Mouse (Mus musculus): ENCODE measurements around the gene Gli2.

Gli2 gene

DNA sequence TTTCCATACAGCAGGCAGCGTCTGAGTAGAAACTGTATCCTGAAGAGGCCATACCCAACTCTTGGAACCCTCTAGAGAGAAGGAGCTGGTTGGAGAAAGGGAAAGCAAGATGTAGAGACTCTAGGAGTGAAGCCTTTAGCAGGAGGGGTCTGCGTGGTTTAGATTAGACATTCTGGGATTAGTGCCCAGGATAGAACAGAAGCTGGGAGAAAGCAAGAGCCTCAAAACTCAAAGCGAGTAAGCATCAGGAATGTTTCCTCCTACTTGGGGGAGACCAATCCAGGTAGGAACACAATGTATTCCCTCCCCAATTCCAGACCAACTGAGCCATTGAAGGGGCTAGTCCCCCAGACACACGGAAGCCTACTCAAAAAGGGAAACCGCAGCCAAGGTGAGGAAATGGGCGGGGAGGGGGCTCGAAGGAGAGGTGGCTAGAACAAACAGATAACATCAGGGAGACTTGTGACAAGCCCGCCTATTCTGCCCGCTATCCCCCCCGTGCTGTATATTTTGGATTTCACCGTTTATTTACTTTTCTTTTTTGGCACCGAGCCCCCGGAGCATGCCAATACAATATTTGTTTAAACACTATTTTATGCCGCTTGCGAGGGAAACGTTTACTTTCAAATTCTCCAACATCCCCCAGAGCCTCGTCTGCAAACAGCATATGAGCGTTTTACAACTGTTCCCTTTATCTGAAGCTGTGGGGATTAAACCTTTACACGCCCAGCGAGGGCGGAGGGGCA, 2.1 kb downstream of the Gli2 start:
- DNase-seq (ENCODE audit: low spot score in 2 of 2), result no peak

DNA sequence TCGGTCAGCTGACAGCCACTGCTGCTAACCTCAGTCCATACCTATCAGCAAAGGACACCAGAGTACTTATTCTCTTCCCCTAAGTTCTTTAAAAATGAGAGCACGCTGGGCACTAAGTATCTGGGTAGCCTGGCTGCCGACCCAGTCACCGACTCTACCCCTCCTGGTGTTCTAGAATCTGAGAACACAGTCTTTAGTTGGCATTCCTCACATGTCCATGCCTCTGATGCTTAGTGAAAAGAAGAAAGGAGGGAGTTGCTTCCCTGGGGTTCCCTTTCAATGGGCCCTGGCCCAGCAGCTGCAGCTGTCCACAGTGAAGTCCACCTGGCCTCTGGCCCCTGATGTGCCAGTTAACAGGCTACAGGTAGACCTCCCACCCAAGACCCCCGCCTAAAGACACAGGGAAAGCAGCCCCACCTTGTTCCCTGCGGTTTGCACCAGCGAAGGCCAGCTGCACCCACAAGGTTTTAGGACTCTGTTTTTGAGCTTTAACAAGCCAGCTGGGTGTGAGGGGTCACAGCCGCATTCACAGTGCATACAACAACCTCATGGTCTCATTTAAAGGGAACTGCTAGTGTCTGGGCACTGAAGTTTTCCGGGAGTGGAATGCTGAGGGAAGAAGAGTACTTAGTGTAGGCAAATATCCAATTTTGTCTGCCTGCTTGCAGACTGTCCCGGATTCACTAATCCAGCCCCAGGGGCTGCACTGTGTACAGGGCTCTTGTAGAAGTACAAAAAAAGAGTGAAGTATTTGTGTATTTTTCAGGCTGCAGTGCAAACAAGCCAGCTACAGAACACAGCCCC, 3.4 kb downstream of the Gli2 start:
- peak; percentile 31 to 43 for DNase-seq (ENCODE audit: low spot score in 2 of 2)

DNA sequence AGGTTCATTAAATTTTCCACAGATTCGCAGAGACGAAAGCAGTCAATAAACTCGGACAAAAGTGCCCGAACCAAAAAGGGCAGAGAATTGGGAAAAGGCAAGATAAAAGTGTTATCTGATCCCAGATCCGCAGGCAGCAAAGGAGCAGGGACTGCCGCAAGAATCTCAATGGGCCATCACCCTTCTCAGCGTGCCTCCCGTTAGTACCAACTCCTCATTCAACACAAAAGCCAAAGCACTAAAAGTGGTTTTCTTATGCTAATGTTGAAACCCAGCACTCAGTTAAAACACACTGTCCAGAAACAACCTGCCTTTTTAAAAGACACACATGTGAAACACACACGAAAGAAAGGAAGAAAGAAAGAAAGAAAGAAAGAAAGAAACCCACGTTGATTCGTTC, 4.4 kb downstream of the Gli2 start:
- DNase-seq (ENCODE audit: low spot score in 2 of 2), result no peak

DNA sequence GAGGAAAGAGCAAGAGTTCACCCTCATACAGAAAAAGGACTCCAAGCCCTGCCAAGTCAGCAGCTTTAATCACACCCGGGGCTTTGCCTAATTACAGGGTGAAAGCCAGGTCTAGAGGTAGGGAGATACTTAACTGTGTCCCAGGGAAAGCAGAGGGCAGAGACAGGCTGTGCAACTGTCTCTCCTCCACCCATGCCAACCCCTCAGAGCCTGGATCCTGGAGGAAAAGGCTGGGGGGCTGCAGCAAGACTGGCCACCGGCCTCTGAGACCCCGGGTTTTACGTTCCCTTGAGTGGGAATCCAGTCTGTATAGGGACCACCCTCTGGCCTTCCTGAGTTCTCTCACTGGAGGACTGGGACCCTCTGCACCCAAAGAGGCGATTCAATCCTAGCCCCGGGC, 4.9 kb downstream of the Gli2 start:
- no peak for DNase-seq (ENCODE audit: low spot score in 2 of 2)

DNA sequence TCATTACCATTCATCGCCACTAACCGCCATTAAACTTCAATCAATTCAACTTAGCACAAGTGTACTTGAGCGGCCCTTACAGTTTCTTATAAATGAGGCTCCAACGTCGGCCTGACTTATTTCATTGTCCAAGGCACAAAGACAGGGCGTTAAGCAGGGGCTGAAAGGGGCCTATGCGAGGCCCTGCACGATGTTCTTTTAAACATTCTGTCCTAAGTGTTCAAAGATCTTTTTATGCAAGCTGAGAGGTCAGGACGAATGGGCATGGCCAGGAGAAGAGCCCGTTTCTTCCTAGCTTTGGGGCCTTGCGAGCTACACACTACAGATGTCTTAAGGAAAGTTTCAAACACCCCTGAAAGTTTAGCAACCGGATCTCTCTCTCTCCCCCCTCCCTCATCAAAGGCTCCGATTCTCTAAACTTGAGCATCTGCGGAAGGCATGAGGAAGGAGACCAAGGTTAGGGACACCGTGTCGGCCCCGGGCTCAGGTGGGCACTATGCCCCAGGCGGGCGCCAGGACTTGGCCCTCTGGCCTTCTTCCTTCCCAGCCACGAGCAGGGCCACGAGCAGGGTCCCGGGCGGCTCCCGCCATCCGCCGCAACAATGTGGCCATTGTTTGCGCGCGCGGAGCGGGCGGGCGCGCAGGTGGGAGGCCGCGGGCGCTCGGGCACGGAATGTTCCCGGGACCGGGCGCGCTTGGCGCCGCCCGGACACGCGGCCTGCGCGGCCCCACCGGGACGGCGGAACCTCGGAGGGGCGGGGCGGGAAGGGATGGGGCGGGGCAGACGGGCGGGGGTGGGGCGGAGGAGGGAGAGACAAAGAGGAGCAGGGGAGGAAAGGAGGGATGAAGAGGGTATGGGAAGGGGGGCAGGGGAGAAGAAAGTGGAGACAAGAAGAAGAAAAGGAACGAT, 5.7 kb downstream of the Gli2 start:
- peak in 1 of 2 experiments; percentile 42 for DNase-seq (ENCODE audit: low spot score in 2 of 2)

DNA sequence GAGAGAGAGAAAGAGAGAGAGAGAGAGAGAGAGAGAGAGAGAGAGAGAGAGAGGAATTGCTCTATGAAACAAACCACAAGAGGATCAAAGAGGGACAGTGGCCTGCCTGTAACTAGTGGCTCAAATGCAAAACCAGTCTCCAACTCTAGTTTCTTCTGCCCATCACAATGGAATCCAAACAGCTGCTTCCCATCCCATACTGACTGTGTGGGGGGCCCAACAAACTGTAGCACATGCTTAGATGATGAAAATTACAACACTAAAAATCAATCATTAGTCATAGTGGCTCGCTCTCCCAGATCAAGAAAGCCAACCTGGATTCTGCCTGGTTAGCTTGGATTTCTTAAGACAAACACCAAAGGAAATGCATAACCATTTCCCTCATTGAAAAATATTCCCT, 15.0 kb downstream of the Gli2 start:
- no peak for DNase-seq (ENCODE audit: low spot score in 2 of 2)

DNA sequence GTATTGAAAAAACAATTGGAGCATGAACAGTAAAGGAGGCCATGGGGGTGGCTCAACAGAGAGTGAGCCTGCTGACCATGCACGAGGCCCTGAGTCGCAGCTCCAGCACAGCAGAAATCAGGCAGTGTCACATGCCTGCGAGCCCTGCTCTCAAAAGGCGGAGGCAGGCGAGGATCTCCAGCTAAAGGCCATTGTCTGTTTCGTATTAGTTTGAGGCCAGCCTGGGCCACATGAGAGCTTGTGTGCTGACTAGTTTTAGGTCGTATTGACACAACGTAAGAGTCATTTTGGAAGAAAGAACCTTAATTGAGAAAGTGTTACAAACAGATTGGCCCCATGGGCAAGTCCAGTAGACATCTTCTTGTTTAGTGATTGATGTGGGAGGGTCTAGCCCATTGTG, 17.5 kb downstream of the Gli2 start:
- no peak for DNase-seq (ENCODE audit: low spot score in 2 of 2)

DNA sequence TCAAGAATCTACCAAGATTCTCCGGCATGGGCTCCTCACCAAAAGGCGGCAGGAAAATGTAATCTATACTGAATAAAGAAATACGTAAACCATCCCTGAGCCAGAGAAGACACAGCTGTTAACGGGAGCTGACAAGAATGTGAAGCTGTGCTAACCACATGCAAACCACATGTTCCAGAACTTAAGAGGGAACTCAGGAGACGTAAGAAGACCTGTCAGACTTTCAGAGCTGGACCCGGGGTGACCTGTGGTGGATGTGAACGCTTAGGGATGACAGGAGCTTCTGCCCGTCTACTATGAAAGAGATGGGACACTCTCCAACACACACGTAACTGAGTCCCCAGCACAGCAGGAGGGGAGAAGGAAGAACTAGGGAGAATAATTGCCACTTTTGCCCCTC, 18.1 kb downstream of the Gli2 start:
- no peak for DNase-seq (ENCODE audit: low spot score in 2 of 2)

DNA sequence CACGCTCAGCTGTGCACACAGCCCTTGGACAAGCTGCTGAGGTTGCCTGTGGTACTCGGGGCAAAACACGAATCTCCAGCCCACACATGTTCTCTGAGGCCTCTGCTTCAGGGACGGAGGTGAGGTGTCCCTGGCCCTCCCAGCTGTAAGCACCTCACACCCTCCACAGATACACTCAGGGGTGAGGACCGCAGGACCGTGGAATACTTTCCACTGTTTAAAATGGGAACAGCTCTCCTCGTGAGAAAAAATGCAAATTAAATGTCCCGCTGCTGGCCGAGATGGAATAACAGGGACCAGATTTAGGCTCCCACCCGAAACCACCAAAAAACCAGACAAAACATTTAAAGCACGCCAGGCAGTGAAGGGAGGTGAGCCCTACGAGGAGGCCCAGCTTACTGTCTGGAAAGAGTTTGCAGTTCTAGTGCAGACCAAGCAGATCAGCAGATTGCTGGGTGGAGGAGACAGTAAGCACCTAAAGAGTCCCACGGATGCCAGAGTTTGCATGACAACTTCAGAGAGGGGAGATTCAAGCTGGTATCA, 19.2 kb downstream of the Gli2 start:
- no peak for DNase-seq (ENCODE audit: low spot score in 2 of 2)

DNA sequence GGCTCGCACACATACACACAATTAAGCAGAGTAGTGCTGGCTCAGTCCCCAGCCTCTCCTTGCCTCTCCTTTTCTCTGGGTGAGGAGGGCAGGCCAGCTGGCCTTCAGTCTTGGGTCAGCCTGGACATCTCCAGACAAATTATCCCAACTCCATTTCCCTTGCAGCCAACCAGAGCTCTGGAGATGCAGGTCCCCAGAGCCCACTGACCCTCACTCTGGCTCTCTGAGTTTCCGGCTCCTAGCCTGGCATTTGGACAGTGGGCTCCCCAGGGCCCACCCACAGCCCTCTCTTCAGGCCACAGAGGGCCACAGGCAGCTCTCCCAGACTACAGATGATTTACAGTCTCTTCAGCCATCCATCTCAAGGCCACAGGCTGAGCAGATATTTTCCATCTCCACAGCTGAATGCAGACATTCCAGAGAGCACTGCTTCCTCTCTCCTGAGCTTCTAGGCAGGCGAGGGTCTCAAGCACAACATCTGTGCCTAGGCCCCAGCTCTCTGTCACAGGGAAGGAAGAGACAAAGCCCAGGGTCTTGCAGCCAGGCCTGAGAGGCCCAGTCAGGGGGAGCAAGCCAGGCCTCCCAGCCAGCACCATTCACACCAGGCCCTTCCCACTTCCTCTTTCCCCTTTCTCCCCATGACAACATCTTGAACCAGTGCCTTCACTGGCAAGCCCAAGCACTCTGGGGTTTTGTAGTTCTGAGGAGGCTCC, 19.8 kb downstream of the Gli2 start:
- DNase-seq (ENCODE audit: low spot score in 2 of 2), result peak; percentile 76 to 84

DNA sequence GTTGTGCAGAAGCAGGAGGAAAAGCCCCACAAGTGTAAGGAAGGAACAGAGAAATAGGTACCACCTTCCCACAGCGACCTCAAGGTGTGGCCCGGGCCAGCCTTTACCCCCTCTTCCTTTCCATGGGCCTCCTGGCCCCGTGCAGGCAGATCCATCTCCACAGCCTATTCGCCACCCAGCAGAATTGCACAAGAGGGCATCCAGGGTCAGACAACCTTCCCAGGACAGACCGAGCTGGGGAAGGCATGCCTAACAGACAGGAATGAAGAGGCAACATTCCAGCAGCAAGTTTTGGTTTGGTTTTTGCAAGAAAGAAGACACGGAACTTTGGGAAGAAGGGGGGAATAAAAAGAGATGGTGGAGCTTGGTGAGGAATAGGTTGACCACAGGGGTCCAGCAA, 22.2 kb downstream of the Gli2 start:
- no peak for DNase-seq (ENCODE audit: low spot score in 2 of 2)

DNA sequence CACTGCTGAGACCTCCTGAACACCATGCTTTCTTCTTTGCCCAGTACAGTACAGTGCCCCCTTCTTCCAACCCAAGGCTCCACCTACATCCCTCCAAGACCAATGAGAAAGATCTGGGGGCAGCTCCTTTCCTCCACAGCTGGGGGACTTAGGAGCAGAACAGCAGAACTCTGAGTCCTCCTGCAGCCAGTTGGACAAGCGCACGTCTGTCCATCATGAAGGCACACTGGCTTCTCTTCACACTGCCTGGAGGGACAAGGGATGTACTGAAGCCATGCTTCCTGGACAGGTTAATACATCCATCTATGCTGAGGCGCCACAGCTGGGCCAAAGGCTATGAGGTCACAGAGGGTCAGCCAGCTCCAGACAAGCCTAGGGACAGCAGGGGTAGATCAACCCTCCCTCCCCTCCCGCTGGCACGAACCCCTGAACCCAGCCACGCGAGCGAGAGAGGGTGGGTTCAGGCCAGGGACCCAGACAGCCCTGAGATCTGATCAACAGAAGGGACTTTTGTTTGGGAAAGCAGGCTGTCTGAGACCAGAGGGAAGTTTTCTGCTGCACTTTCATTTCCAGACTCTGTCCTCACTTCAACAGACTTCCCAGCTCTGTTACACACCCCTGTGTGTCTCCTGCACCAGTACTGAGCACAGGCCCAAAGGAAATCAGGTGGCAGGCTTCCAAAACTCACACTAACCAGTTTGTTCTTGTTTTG, 27.6 kb downstream of the Gli2 start:
- DNase-seq (ENCODE audit: low spot score in 2 of 2), result no peak

DNA sequence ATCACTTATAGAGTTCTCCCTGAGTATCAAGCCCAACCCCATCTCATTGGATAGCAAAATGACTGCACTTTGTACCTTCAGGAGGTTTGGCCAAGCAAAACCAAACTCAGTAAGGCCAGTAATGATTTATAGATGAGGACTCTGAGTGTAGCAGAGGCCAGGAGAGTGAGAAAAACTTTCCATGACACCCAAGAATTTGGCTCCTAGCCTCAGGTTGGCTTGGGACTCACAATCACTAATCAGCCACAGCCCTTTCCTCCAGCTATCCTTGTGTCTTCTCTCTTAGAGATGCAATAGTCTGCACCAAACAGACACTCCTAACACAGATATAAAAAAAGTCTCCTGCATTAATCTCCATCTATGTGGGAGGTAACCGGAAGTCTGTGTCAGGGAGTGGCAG, 31.1 kb downstream of the Gli2 start:
- no peak for DNase-seq (ENCODE audit: low spot score in 2 of 2)

DNA sequence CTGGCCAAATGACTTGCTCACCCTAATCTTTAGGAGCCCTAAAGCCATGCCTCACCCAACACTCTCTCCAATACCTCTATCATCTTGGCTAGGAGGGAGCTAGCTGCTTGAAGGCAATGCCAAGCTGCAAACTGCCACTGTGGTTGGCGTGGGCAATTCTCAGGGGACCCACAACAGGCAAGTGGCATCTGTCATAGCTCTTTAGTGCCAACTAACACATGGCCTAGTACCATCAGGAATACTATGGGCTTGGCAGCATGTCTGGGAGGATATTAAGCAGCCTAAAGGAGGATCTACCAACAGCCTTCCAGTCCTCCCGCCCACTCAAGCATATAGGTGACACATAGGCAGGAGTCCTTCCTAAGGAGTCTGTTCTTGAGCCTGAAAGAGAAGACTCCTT, 33.3 kb downstream of the Gli2 start:
- no peak for DNase-seq (ENCODE audit: low spot score in 2 of 2)

DNA sequence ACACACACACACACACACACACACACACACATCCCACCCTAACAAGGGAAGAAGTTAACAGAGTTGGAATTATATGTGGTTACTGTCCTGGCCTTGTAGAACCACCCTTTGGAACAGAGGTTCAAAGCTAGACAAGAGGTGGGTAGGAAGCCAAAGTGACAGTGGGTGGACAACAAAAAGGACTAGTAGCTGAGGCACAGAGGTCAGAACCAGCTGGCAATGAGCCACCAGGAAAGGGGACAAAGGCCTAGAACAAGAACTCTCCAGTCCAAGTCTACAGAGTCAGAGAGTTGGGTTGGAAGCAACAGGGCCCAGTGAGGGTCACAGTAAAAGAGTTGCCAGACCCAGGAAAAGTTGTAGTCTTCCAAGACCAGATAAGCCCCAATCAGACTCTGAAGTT, 34.4 kb downstream of the Gli2 start:
- no peak for DNase-seq (ENCODE audit: low spot score in 2 of 2)

DNA sequence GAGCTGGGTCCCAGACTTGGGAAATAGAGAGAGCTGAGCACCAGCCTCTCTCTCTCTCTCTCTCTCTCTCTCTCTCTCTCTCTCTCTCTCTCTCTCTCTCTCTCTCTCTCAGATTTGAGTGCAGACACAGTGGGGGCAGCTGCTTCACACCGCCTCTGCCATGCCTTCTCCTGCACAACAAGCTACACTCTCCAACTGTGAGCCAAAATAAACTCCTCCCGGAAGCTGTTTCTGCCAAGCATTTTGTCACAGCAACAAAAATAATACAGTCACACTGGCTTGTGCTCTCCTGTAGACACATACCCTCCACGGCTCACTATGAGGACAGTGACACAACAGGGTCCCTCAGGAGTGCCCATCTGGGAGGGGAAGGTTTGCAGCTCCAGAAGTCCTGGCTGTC, 36.6 kb downstream of the Gli2 start:
- DNase-seq (ENCODE audit: low spot score in 2 of 2), result peak; percentile 46 to 62

DNA sequence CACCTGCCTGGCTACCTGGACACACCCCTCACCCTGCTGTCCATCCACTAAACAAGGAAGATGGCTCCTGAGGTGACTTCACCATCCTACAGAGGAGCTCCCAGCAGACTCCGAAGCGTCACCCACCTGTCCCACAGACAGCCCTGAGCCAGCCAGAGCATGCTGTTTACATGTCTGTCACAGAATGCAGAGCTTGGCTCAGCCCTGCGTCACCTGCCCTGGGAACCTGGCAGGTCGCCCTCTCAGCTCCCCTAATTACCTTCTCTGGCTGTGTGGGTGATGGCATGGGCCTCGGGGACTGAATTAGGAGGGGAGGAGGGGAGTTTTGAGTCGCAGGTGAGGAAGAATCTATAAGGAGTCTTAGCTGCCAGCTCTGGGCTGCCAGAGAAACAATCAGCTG, 38.3 kb downstream of the Gli2 start:
- no peak for DNase-seq (ENCODE audit: low spot score in 2 of 2)

DNA sequence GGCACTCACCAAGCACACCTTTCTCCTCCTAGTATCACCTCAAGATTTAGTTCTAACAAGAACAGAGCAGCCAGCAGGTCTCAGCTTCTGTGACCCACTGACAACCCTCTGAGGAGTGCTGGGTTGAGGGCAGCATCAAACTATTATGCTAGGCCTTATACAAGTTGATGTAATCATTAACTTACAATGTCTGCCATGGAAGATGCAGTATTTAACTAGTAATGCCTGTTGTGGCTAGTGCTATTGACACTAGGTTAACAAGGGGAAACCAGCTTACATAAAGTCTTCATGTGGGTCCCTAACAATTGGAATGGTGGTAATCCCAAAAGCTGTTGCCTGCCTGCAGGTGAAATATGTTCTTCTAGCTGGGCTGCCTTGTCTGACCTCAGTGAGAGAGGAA, 44.5 kb downstream of the Gli2 start:
- no peak for DNase-seq (ENCODE audit: low spot score in 2 of 2)

DNA sequence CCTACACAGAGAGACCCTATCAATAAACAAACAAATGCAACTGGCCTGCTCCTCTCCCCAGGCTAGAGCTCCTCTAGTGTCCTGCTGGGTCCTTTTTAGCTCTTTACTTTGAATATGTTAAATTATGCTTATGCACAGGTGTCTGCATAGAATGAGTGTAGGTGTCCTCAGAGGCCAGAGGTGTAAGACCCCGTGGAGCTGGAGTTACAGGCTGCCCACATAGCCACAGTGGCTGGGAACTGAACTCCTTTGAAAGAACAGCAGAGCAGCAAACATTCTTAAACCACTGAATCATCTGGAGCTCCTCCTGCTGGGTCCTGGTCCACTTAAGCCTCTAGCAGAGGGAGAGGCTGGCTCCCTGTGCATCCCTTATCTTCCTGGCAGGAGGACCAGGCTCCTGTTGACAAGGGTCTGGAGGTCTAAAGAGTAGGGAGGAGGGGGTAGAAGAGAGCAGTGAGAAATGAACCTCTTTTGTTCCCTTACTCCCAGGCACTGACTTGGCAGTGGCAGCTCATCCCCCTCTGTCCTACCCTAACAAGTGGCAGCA, 49.5 kb downstream of the Gli2 start:
- DNase-seq (ENCODE audit: low spot score in 2 of 2), result no peak

DNA sequence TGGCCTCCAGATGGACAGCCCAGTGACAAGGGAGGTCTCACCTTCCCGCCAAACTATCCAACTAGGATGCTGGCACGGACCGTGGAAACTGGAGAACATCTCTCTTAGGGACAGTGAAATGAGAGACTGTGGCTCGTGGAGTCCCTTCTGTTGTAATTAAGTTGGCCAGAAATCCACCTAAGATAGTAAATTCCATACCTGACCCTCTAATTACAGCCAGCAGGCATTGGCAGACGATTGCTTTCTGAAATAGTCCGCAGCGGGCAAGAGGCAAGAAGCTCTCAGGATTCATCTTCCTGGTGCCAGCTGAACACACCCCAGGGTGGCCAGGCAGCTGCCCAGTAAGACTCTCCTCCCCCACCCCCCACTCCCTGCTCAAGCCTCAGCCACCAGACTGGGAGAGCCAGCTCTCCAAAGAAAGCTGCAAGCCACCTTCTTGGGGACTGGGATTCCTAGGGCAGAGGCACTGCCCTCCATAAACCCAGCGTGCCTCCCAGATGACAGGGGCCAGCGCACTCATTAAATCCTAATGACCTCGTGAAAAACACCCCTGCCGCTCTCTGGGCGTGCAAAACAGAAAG, 51.9 kb downstream of the Gli2 start:
- DNase-seq (ENCODE audit: low spot score in 2 of 2), result no peak
